ENCODE assay signal across 13 mouse cellular contexts in genomic region chr1:165724219-165725033, GRCm38 (mm10). TPM values are rescaled to one million over a fixed set of nuclear protein-coding genes. Genes with fewer than 3 reads are reported as not detected.
DNase-seq lines count a peak whose midpoint lies in the region; ATAC-seq and TF ChIP-seq lines count a peak whose summit lies in the region.
"Had no signal": no experiment of that assay in that cellular context is flagged by ENCODE, and none has a peak within 500 bp of the region (broad histone marks: within the 10 kb centered on the region; RNA-seq: fewer than 3 reads in every experiment).

No protein-coding gene starts in this region.

- no peak for TF ChIP-seq CTCF in CH12.LX (conservative IDR thresholded peaks at IDR 0.05 in 1 of 2, IDR thresholded peaks at IDR 0.05 in 1 of 2; ENCODE audit: low read depth in 2 of 2, low read length in 2 of 2)
- TF ChIP-seq CTCF in Patski (IDR thresholded peaks at IDR 0.05) = no peak
- peak; percentile 16; the same call in 1 of the 2 replicates for TF ChIP-seq CTCF in kidney, postnatal 0 days (IDR thresholded peaks at IDR 0.05; ENCODE audit: low read depth)

- no peak for TF ChIP-seq POLR2A in CH12.LX (IDR thresholded peaks at IDR 0.05; ENCODE audit: low read depth, low read length)

- dilution Hi-C loops in CH12.LX (cut with MboI; ENCODE audit: extremely low pct_ligation_motif_present, extremely low pct_unique_long_range_greater_than_20kb, low sequenced_read_pairs) = no loop called here

- TF ChIP-seq EP300 in CH12.LX (IDR thresholded peaks at IDR 0.05; ENCODE audit: low read length) = no peak

- in situ Hi-C loops in CH12.LX (cut with MboI; ENCODE audit: low pct_ligation_motif_present, low pct_unique_long_range_greater_than_20kb, low sequenced_read_pairs) (no loop called here), Patski (cut with MboI; ENCODE audit: low pct_unique_long_range_greater_than_20kb) (no loop called here)

- no peaks in the 10 kb centered on the region for H3K36me3 ChIP-seq in hindbrain, embryonic 10.5 days
- no peaks in the 10 kb centered on the region for H3K36me3 ChIP-seq in hindbrain, embryonic 16.5 days (ENCODE audit: control insufficient read depth, insufficient read depth, low read length)
- no peaks in the 10 kb centered on the region for H3K36me3 ChIP-seq in CH12.LX (replicated peaks in 1 of 2; ENCODE audit: control insufficient read depth in 1 of 2, insufficient read depth in 1 of 2, low read length in 1 of 2)
- H3K36me3 ChIP-seq in kidney, postnatal 0 days (ENCODE audit: insufficient read depth, low read length) = no peaks in the 10 kb centered on the region
- H3K36me3 ChIP-seq: stomach, embryonic 15.5 days had no signal

- ATAC-seq in hindbrain, embryonic 16.5 days = no peak
- peak; percentile 79 for ATAC-seq in Patski
- ATAC-seq in kidney, postnatal 0 days (replicated peaks; ENCODE audit: low FRiP score, low read depth) = peak; percentile 76
- ATAC-seq: inflammation-experienced regulatory T-cells, adult 6 months had no signal

- H3K4me3 ChIP-seq in hindbrain, embryonic 10.5 days = no peak overlapping the region
- H3K4me3 ChIP-seq in hindbrain, embryonic 16.5 days (ENCODE audit: low read length) = no peak overlapping the region
- no peak overlapping the region for H3K4me3 ChIP-seq in CH12.LX (replicated peaks in 1 of 3; ENCODE audit: low read depth in 2 of 3, low read length in 2 of 3, poor library complexity in 1 of 3)
- H3K4me3 ChIP-seq in kidney, postnatal 0 days (replicated peaks; ENCODE audit: low read depth, low read length) = no peak overlapping the region
- H3K4me3 ChIP-seq: myocyte; stomach, embryonic 15.5 days had no signal

- peaks cover 35% of the 10 kb centered on the region for H3K4me1 ChIP-seq in hindbrain, embryonic 10.5 days (replicated peaks)
- H3K4me1 ChIP-seq in hindbrain, embryonic 16.5 days (ENCODE audit: control insufficient read depth, insufficient read depth, low read depth, low read length) = no peaks in the 10 kb centered on the region
- peaks cover 2 to 14% of the 10 kb centered on the region in 2 experiments; a peak in 2 of 4 replicates for H3K4me1 ChIP-seq in CH12.LX (ENCODE audit: control insufficient read depth in 1 of 2, insufficient read depth in 2 of 2)
- peaks cover 14% of the 10 kb centered on the region for H3K4me1 ChIP-seq in kidney, postnatal 0 days (replicated peaks; ENCODE audit: insufficient read depth, low read length)
- H3K4me1 ChIP-seq: stomach, embryonic 15.5 days had no signal

- 49% methylated on average over 11 of the region's 11 CpGs for WGBS in hindbrain, embryonic 10.5 days
- 56% methylated on average over 11 of the region's 11 CpGs for WGBS in hindbrain, embryonic 16.5 days
- 15% methylated on average over 11 of the region's 11 CpGs for WGBS in kidney, postnatal 0 days

- H3K27ac ChIP-seq in hindbrain, embryonic 10.5 days = peak overlapping the region; percentile 73
- H3K27ac ChIP-seq in hindbrain, embryonic 16.5 days (ENCODE audit: low read depth, low read length) = no peak overlapping the region
- H3K27ac ChIP-seq in CH12.LX (ENCODE audit: insufficient read depth, low read depth) = no peak overlapping the region
- peak overlapping the region; percentile 89 for H3K27ac ChIP-seq in kidney, postnatal 0 days
- H3K27ac ChIP-seq: macrophage; stomach, embryonic 15.5 days had no signal

- no peaks in the 10 kb centered on the region for H3K9me3 ChIP-seq in hindbrain, embryonic 10.5 days
- H3K9me3 ChIP-seq in hindbrain, embryonic 16.5 days (ENCODE audit: control insufficient read depth, low read length) = no peaks in the 10 kb centered on the region
- H3K9me3 ChIP-seq in CH12.LX (replicated peaks; ENCODE audit: low read length) = no peaks in the 10 kb centered on the region
- no peaks in the 10 kb centered on the region for H3K9me3 ChIP-seq in kidney, postnatal 0 days (replicated peaks; ENCODE audit: low read length)
- H3K9me3 ChIP-seq: stomach, embryonic 15.5 days had no signal

- no peaks in the 10 kb centered on the region for H3K79me2 ChIP-seq in CH12.LX (replicated peaks; ENCODE audit: control insufficient read depth, extremely low read depth, insufficient read depth, poor library complexity, severe bottlenecking)

- POLR2A ChIA-PET in Patski (lab: Charles Lee) = no interaction called here

- TF ChIP-seq RAD21 in CH12.LX (IDR thresholded peaks at IDR 0.05; ENCODE audit: low read depth, low read length) = no peak

- H3K4me2 ChIP-seq in hindbrain, embryonic 16.5 days (ENCODE audit: low read length) = no peak overlapping the region
- peak overlapping the region; percentile 58; the same call in 1 of the 2 replicates for H3K4me2 ChIP-seq in CH12.LX (ENCODE audit: insufficient read depth, low read depth, poor library complexity, severe bottlenecking)
- peak overlapping the region; percentile 8; the same call in 1 of the 2 replicates for H3K4me2 ChIP-seq in kidney, postnatal 0 days (ENCODE audit: low read length)
- H3K4me2 ChIP-seq: stomach, embryonic 15.5 days had no signal

- CTCF ChIA-PET in Patski (lab: Charles Lee) = no interaction called here

- H3K9ac ChIP-seq in hindbrain, embryonic 16.5 days (ENCODE audit: low read depth, low read length) = no peak overlapping the region
- no peak overlapping the region for H3K9ac ChIP-seq in CH12.LX (ENCODE audit: insufficient read depth, low read depth)
- H3K9ac ChIP-seq in kidney, postnatal 0 days (ENCODE audit: low read depth, low read length) = no peak overlapping the region
- H3K9ac ChIP-seq: stomach, embryonic 15.5 days had no signal

- no peaks in the 10 kb centered on the region for H3K27me3 ChIP-seq in hindbrain, embryonic 10.5 days (ENCODE audit: insufficient read depth, poor library complexity, severe bottlenecking)
- H3K27me3 ChIP-seq in hindbrain, embryonic 16.5 days (replicated peaks; ENCODE audit: control insufficient read depth, insufficient read depth, low read length) = no peaks in the 10 kb centered on the region
- no peaks in the 10 kb centered on the region for H3K27me3 ChIP-seq in CH12.LX (replicated peaks)
- H3K27me3 ChIP-seq in Patski = no peaks in the 10 kb centered on the region
- H3K27me3 ChIP-seq in kidney, postnatal 0 days (ENCODE audit: insufficient read depth, low read length) = no peaks in the 10 kb centered on the region
- H3K27me3 ChIP-seq: stomach, embryonic 15.5 days had no signal

- DNase-seq in hindbrain, embryonic 10.5 days (ENCODE audit: low spot score) = no peak
- DNase-seq in CH12.LX (ENCODE audit: extremely low read depth) = no peak
- DNase-seq in Patski (ENCODE audit: low read depth, low spot score) = peak; percentile 70
- peak; percentile 90 for DNase-seq in kidney, postnatal 0 days (ENCODE audit: low spot score)
- no peak for DNase-seq in thymus, postnatal 25 days
- DNase-seq in spleen, postnatal 14 days (ENCODE audit: low spot score in 2 of 2) = no peak
- DNase-seq: cerebellum, adult 9-11 months; liver had no signal

TF ChIP-seq in CH12.LX, 34 proteins besides CTCF, POLR2A, EP300 and RAD21:
- TF ChIP-seq MAZ (IDR thresholded peaks at IDR 0.05; ENCODE audit: low read depth, low read length) = no peak
- TF ChIP-seq IRF4 (IDR thresholded peaks at IDR 0.05; ENCODE audit: low read depth, low read length) = peak; percentile 57; the same call in 1 of the 2 replicates
- TF ChIP-seq ZNF384 (IDR thresholded peaks at IDR 0.05; ENCODE audit: low read depth, low read length) = peak; percentile 20; the same call in 1 of the 2 replicates

RNA-seq across cellular contexts. Expression of gene Rcsd1, which starts 14.9 kb away (rescaled TPM):
- 11.2 and 11.4 TPM in 2 replicates for polyA plus RNA-seq in hindbrain, embryonic 10.5 days (2016; fragmentation: Nextera tagmentation; extraction: Ambion mirVana)
- polyA plus RNA-seq in hindbrain, embryonic 16.5 days (2015; fragmentation: Nextera tagmentation; extraction: Ambion mirVana) = 9.5 and 12.5 TPM in 2 replicates
- total RNA-seq in CH12.LX (2012; rRNA removed) (20.7 and 22.7 TPM in 2 replicates), CH12.LX (2014; rRNA removed) (34.8 and 35.7 TPM in 2 replicates)
- polyA plus RNA-seq in CH12.LX (2012; ENCODE audit: insufficient read length, low read depth) (74.8 and 81.1 TPM in 2 replicates), Patski (2021) (0.24 TPM)
- polyA plus RNA-seq in kidney, postnatal 0 days (2015; fragmentation: Nextera tagmentation; extraction: Ambion mirVana) = 53.7 and 57.5 TPM in 2 replicates

RNA-seq across cellular contexts. Expression of gene Creg1, which starts 39.1 kb away (rescaled TPM):
- 30.0 and 40.7 TPM in 2 replicates for polyA plus RNA-seq in hindbrain, embryonic 10.5 days (2016; fragmentation: Nextera tagmentation; extraction: Ambion mirVana)
- polyA plus RNA-seq in hindbrain, embryonic 16.5 days (2015; fragmentation: Nextera tagmentation; extraction: Ambion mirVana) = 42.8 and 42.9 TPM in 2 replicates
- total RNA-seq in CH12.LX (2012; rRNA removed) = 22.3 and 23.3 TPM in 2 replicates
- 44.3 and 56.6 TPM in 2 replicates for total RNA-seq in CH12.LX (2014; rRNA removed)
- 38.2 and 49.1 TPM in 2 replicates for polyA plus RNA-seq in CH12.LX (2012; ENCODE audit: insufficient read length, low read depth)
- polyA plus RNA-seq in Patski (2021) = 26.5 TPM
- 89.9 and 90.2 TPM in 2 replicates for polyA plus RNA-seq in kidney, postnatal 0 days (2015; fragmentation: Nextera tagmentation; extraction: Ambion mirVana)

Comparison
In these comparisons a context has a peak if more than half of its experiments do, and no peak if none do; other contexts are left out.
1. H3K27ac ChIP-seq: peak in hindbrain, embryonic 10.5 days (single experiment) and kidney, postnatal 0 days (single experiment); none in hindbrain, embryonic 16.5 days (single experiment) and CH12.LX (single experiment).
2. DNase-seq: peak in Patski (single experiment) and kidney, postnatal 0 days (single experiment); none in hindbrain, embryonic 10.5 days (single experiment), CH12.LX (single experiment), thymus, postnatal 25 days (single experiment) and spleen, postnatal 14 days (0 of 2).